7 mouse cellular contexts compared by ENCODE assay signal in genomic region chr9:72883940-72884339, GRCm38 (mm10). TPM values are rescaled to one million over a fixed set of nuclear protein-coding genes. Genes with fewer than 3 reads are reported as not detected.
A peak's percentile ranks its signal among the peaks of the same experiment; 100 is the strongest.
DNase-seq lines count a peak whose midpoint lies in the region; ATAC-seq and TF ChIP-seq lines count a peak whose summit lies in the region.

No protein-coding gene starts in this region.

- no peaks in the 10 kb centered on the region for H3K27me3 ChIP-seq in CH12.LX (replicated peaks)
- peaks cover under 1% of the 10 kb centered on the region; the same call in 1 of the 2 replicates for H3K27me3 ChIP-seq in forebrain, postnatal 0 days (ENCODE audit: insufficient read depth, low read length)
- no peaks in the 10 kb centered on the region for H3K27me3 ChIP-seq in kidney, adult 2 months (replicated peaks; ENCODE audit: control insufficient read depth, insufficient read depth, low read length)

- no peak overlapping the region for H3K27ac ChIP-seq in CH12.LX (ENCODE audit: insufficient read depth, low read depth)
- no peak overlapping the region for H3K27ac ChIP-seq in forebrain, postnatal 0 days (ENCODE audit: low read depth, low read length)
- no peak overlapping the region for H3K27ac ChIP-seq in kidney, adult 2 months (ENCODE audit: insufficient read depth, low read depth, low read length)

- no peak overlapping the region for H3K4me2 ChIP-seq in CH12.LX (ENCODE audit: insufficient read depth, low read depth, poor library complexity, severe bottlenecking)
- H3K4me2 ChIP-seq in forebrain, postnatal 0 days (ENCODE audit: low read depth) = no peak overlapping the region

- no peaks in the 10 kb centered on the region for H3K4me1 ChIP-seq in CH12.LX (ENCODE audit: control insufficient read depth in 1 of 2, insufficient read depth in 2 of 2)
- H3K4me1 ChIP-seq in forebrain, postnatal 0 days (ENCODE audit: insufficient read depth) = no peaks in the 10 kb centered on the region
- no peaks in the 10 kb centered on the region for H3K4me1 ChIP-seq in kidney, adult 2 months (ENCODE audit: control insufficient read depth, insufficient read depth, low read length)

- dilution Hi-C loops in CH12.LX (cut with MboI; ENCODE audit: extremely low pct_ligation_motif_present, extremely low pct_unique_long_range_greater_than_20kb, low sequenced_read_pairs) = no loop called here

- H3K4me3 ChIP-seq in CH12.LX (replicated peaks in 1 of 3; ENCODE audit: low read depth in 2 of 3, low read length in 2 of 3, poor library complexity in 1 of 3) = no peak overlapping the region
- H3K4me3 ChIP-seq in forebrain, postnatal 0 days (ENCODE audit: low read depth, low read length) = no peak overlapping the region
- no peak overlapping the region for H3K4me3 ChIP-seq in kidney, adult 2 months (ENCODE audit: insufficient read depth, low read depth, low read length)

- H3K9ac ChIP-seq in CH12.LX (ENCODE audit: insufficient read depth, low read depth) = no peak overlapping the region
- no peak overlapping the region for H3K9ac ChIP-seq in forebrain, postnatal 0 days

- DNase-seq in 3T3-L1 (ENCODE audit: low read depth, low spot score) = peak; percentile 77
- peak; percentile 59 for DNase-seq in CH12.LX (ENCODE audit: extremely low read depth)
- peak; percentile 39 to 40 for DNase-seq in cerebellum, adult 18-20 months
- peak; percentile 81 for DNase-seq in forebrain, postnatal 0 days
- peak; percentile 58 for DNase-seq in kidney, adult 2 months
- DNase-seq in lung, adult 18-20 months = peak; percentile 11 to 35

- WGBS in forebrain, postnatal 0 days = 12% methylated on average over 3 of the region's 3 CpGs
- 7% methylated on average over 3 of the region's 3 CpGs for WGBS in kidney, adult 2 months

- TF ChIP-seq CTCF in CH12.LX (conservative IDR thresholded peaks at IDR 0.05 in 1 of 2, IDR thresholded peaks at IDR 0.05 in 1 of 2; ENCODE audit: low read depth in 2 of 2, low read length in 2 of 2) = peak; percentile 90
- peak; percentile 93 for TF ChIP-seq CTCF in forebrain, postnatal 0 days (IDR thresholded peaks at IDR 0.05; ENCODE audit: low read depth)
- TF ChIP-seq CTCF in kidney, adult 2 months (conservative IDR thresholded peaks at IDR 0.05; ENCODE audit: insufficient read depth, insufficient read length, low read depth, low read length) = peak; percentile 84

- no peaks in the 10 kb centered on the region for H3K36me3 ChIP-seq in CH12.LX (replicated peaks in 1 of 2; ENCODE audit: control insufficient read depth in 1 of 2, insufficient read depth in 1 of 2, low read length in 1 of 2)
- no peaks in the 10 kb centered on the region for H3K36me3 ChIP-seq in forebrain, postnatal 0 days (ENCODE audit: insufficient read depth)
- H3K36me3 ChIP-seq in kidney, adult 2 months (ENCODE audit: control insufficient read depth, insufficient read depth, low read length) = no peaks in the 10 kb centered on the region

- ATAC-seq in forebrain, postnatal 0 days = peak; percentile 88
- peak; percentile 48; the same call in 1 of the 2 replicates for ATAC-seq in neutrophil, adult 5-6 weeks (ENCODE audit: extremely low read depth, insufficient number of reproducible peaks, low FRiP score, poor library complexity, severe bottlenecking)

- no peak for TF ChIP-seq POLR2A in CH12.LX (IDR thresholded peaks at IDR 0.05; ENCODE audit: low read depth, low read length)
- no peak for TF ChIP-seq POLR2A in kidney, adult 2 months (IDR thresholded peaks at IDR 0.05; ENCODE audit: low read depth, low read length)

- H3K9me3 ChIP-seq in CH12.LX (replicated peaks; ENCODE audit: low read length) = no peaks in the 10 kb centered on the region
- no peaks in the 10 kb centered on the region for H3K9me3 ChIP-seq in forebrain, postnatal 0 days (ENCODE audit: low read length)

- no peaks in the 10 kb centered on the region for H3K79me2 ChIP-seq in CH12.LX (replicated peaks; ENCODE audit: control insufficient read depth, extremely low read depth, insufficient read depth, poor library complexity, severe bottlenecking)

- TF ChIP-seq EP300 in CH12.LX (IDR thresholded peaks at IDR 0.05; ENCODE audit: low read length) = no peak

- in situ Hi-C loops in CH12.LX (cut with MboI; ENCODE audit: low pct_ligation_motif_present, low pct_unique_long_range_greater_than_20kb, low sequenced_read_pairs) = no loop called here

- peak; percentile 89 for TF ChIP-seq RAD21 in CH12.LX (IDR thresholded peaks at IDR 0.05; ENCODE audit: low read depth, low read length)

TF ChIP-seq in CH12.LX, 34 proteins besides CTCF, POLR2A, EP300 and RAD21:
- peak; percentile 11; the same call in 1 of the 2 replicates for TF ChIP-seq ZC3H11A (IDR thresholded peaks at IDR 0.05; ENCODE audit: low read depth, low read length)
- no peak for TF ChIP-seq KAT2A (IDR thresholded peaks at IDR 0.05; ENCODE audit: insufficient replicate concordance, low read length)
- TF ChIP-seq SMC3 (IDR thresholded peaks at IDR 0.05; ENCODE audit: low read depth, low read length) = peak; percentile 86
- no peak for TF ChIP-seq BHLHE40 (IDR thresholded peaks at IDR 0.05; ENCODE audit: low read depth, low read length)
- TF ChIP-seq IRF4 (IDR thresholded peaks at IDR 0.05; ENCODE audit: low read depth, low read length) = no peak
- no peak for TF ChIP-seq MXI1 (IDR thresholded peaks at IDR 0.05; ENCODE audit: low read depth, low read length)
- no peak for TF ChIP-seq TBP (conservative IDR thresholded peaks at IDR 0.05; ENCODE audit: low read depth, low read length)
- no peak for TF ChIP-seq ELF1 (IDR thresholded peaks at IDR 0.05; ENCODE audit: low read depth, low read length)
- TF ChIP-seq NELFE (IDR thresholded peaks at IDR 0.05; ENCODE audit: low read depth, low read length) = no peak
- TF ChIP-seq MEF2A (IDR thresholded peaks at IDR 0.05; ENCODE audit: borderline replicate concordance, low read depth, low read length) = 0 out of 2 replicates have a peak, but pooled peaks have one; percentile 16

RNA-seq across cellular contexts. Expression of gene Pygo1, which starts 41.5 kb away (rescaled TPM):
- total RNA-seq in CH12.LX (2012; rRNA removed) = not detected in 2 replicates
- total RNA-seq in CH12.LX (2014; rRNA removed) = not detected in 2 replicates
- not detected in 2 replicates for polyA plus RNA-seq in CH12.LX (2012; ENCODE audit: insufficient read length, low read depth)
- total RNA-seq in forebrain, postnatal 0 days (2014; rRNA removed) = 34.6 and 41.7 TPM in 2 replicates
- 5.7 and 9.6 TPM in 2 replicates for polyA plus RNA-seq in forebrain, postnatal 0 days (2015; fragmentation: Nextera tagmentation; extraction: Ambion mirVana)
- polyA plus RNA-seq in kidney, adult 2 months (2012; rRNA removed) = 0.22 and 0.38 TPM in 2 replicates
- 0.12 TPM in 1 of 2 replicates, not detected in the other for total RNA-seq in neutrophil, adult 5-6 weeks (2017)

Comparison
In these comparisons a context has a peak if more than half of its experiments do, and no peak if none do; other contexts are left out.
1. DNase-seq: peak in every context shown above with its lines; median percentile 81 in forebrain, postnatal 0 days; 77 in 3T3-L1; 59 in CH12.LX; 58 in kidney, adult 2 months; 40 in cerebellum, adult 18-20 months; 23 in lung, adult 18-20 months.
2. RNA of gene Pygo1, which starts 41.5 kb away (total RNA-seq): 34.6 to 41.7 TPM in forebrain, postnatal 0 days; not detected in CH12.LX and 0.12 TPM in neutrophil, adult 5-6 weeks; every median in the first group is over 10 times any median in the second.
3. Peak in every context shown above with its lines, with median percentiles within 50 percentile points of each other: CTCF ChIP-seq.